Mouse (Mus musculus): Measurements from ENCODE around the gene Saal1. TPM values are rescaled to one million over a fixed set of nuclear protein-coding genes. Genes with fewer than 3 reads are reported as not detected.
"Not testable (repeated sequence)": the region's sequence is repeated elsewhere in the genome, so short reads cannot be mapped to it uniquely, and the experiment has no call there.

The Saal1 gene
- polyA plus RNA-seq, 1 experiment, result 40.2 TPM

DNA sequence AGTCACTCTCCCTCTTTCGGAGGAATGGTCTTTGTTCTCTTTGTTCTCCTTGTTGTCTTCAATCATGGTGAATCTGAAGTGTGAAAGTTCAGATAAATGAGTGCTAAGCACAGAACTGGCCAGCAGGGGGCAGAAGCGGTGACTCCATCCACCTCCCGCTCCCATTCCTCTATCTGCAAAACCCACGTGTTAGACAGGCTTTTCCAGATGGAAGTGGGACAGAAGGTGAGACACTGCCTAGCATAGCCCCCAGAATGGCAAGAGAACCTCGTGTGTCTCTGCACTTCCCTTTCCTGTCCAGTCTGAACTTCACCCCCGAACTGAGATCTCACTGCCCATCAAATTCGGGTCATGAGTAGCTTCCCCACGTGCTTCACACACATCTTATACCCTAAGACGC, 45.2 kb downstream of the Saal1 start:
- Histone ChIP-seq H3K9me3 (replicated peaks; ENCODE audit: control insufficient read depth, insufficient read depth, low read length, poor library complexity, severe bottlenecking) (no peaks in the 10 kb centered on the region), H3K27ac (ENCODE audit: insufficient read depth, low read length) (no peak overlapping the region), H3K27me3 (ENCODE audit: control insufficient read depth, insufficient read depth, low read length, poor library complexity, severe bottlenecking) (no peaks in the 10 kb centered on the region), H3K36me3 (ENCODE audit: control insufficient read depth, insufficient read depth, low read length, poor library complexity, severe bottlenecking) (no peaks in the 10 kb centered on the region), H3K9ac (ENCODE audit: low read depth, poor library complexity, severe bottlenecking) (no peak overlapping the region), H3K4me1 (ENCODE audit: control insufficient read depth, insufficient read depth, low read length) (no peaks in the 10 kb centered on the region), H3K4me3 (ENCODE audit: low read depth, low read length) (no peak overlapping the region)
- TF ChIP-seq CTCF (IDR thresholded peaks at IDR 0.05; ENCODE audit: low read depth, low read length), result peak; percentile 89
- TF ChIP-seq EP300 (IDR thresholded peaks at IDR 0.05; ENCODE audit: insufficient read depth, low read depth, low read length), result no peak

- Histone ChIP-seq H3K9me3 (replicated peaks; ENCODE audit: control insufficient read depth, insufficient read depth, low read length, poor library complexity, severe bottlenecking) (no peaks in the 10 kb centered on the region), H3K4me3 (ENCODE audit: low read depth, low read length) (no peak overlapping the region), H3K4me1 (ENCODE audit: control insufficient read depth, insufficient read depth, low read length) (no peaks in the 10 kb centered on the region), H3K36me3 (ENCODE audit: control insufficient read depth, insufficient read depth, low read length, poor library complexity, severe bottlenecking) (no peaks in the 10 kb centered on the region), H3K9ac (ENCODE audit: low read depth, poor library complexity, severe bottlenecking) (no peak overlapping the region), H3K27me3 (ENCODE audit: control insufficient read depth, insufficient read depth, low read length, poor library complexity, severe bottlenecking) (no peaks in the 10 kb centered on the region), H3K27ac (ENCODE audit: insufficient read depth, low read length) (no peak overlapping the region)
- no peak for TF ChIP-seq EP300 (IDR thresholded peaks at IDR 0.05; ENCODE audit: insufficient read depth, low read depth, low read length)
- no peak for TF ChIP-seq POLR2A (IDR thresholded peaks at IDR 0.05; ENCODE audit: insufficient read depth, low read length)
- TF ChIP-seq CTCF (IDR thresholded peaks at IDR 0.05; ENCODE audit: low read depth, low read length), result no peak
Measured at GRCm38 (mm10) chr7:46661591-46662090, 48.8 kb downstream of the Saal1 start.

- no peak overlapping the region for H3K27ac ChIP-seq (ENCODE audit: insufficient read depth, low read length)
- H3K4me3 ChIP-seq (ENCODE audit: low read depth, low read length), result no peak overlapping the region
- no peaks in the 10 kb centered on the region for H3K27me3 ChIP-seq (ENCODE audit: control insufficient read depth, insufficient read depth, low read length, poor library complexity, severe bottlenecking)
- no peak overlapping the region for H3K9ac ChIP-seq (ENCODE audit: low read depth, poor library complexity, severe bottlenecking)
- TF ChIP-seq EP300 (IDR thresholded peaks at IDR 0.05; ENCODE audit: insufficient read depth, low read depth, low read length) (no peak), CTCF (IDR thresholded peaks at IDR 0.05; ENCODE audit: low read depth, low read length) (no peak), POLR2A (IDR thresholded peaks at IDR 0.05; ENCODE audit: insufficient read depth, low read length) (no peak)
- no peaks in the 10 kb centered on the region for H3K4me1 ChIP-seq (ENCODE audit: control insufficient read depth, insufficient read depth, low read length)
- no peaks in the 10 kb centered on the region for H3K9me3 ChIP-seq (replicated peaks; ENCODE audit: control insufficient read depth, insufficient read depth, low read length, poor library complexity, severe bottlenecking)
- no peaks in the 10 kb centered on the region for H3K36me3 ChIP-seq (ENCODE audit: control insufficient read depth, insufficient read depth, low read length, poor library complexity, severe bottlenecking)
Measured at GRCm38 (mm10) chr7:46652279-46652678, 58.2 kb downstream of the Saal1 start.

DNA sequence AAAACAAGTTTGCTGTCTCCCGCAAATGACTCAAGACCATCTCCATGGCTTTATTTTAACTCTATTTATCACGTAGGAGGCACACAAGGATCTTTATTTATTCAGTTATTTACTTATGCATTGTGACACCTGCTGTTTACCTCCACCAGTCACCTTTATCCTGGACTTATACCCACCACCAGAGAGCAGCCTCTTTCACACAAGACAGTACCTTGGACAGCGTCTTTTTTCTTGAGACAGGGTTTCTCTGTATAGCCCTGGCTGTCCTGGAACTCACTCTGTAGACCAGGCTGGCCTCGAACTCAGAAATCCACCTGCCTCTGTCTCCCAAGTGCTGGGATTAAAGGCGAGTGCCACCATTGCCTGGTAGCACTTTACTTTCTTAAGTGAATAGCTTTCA, 60.2 kb downstream of the Saal1 start:
- not testable (repeated sequence) for H3K4me3 ChIP-seq (ENCODE audit: low read depth, low read length); H3K36me3 ChIP-seq (ENCODE audit: control insufficient read depth, insufficient read depth, low read length, poor library complexity, severe bottlenecking); H3K27ac ChIP-seq (ENCODE audit: insufficient read depth, low read length); H3K9me3 ChIP-seq (replicated peaks; ENCODE audit: control insufficient read depth, insufficient read depth, low read length, poor library complexity, severe bottlenecking); H3K4me1 ChIP-seq (ENCODE audit: control insufficient read depth, insufficient read depth, low read length); H3K27me3 ChIP-seq (ENCODE audit: control insufficient read depth, insufficient read depth, low read length, poor library complexity, severe bottlenecking); H3K9ac ChIP-seq (ENCODE audit: low read depth, poor library complexity, severe bottlenecking)

- Histone ChIP-seq H3K4me3 (ENCODE audit: low read depth, low read length) (no peak overlapping the region), H3K36me3 (ENCODE audit: control insufficient read depth, insufficient read depth, low read length, poor library complexity, severe bottlenecking) (no peaks in the 10 kb centered on the region), H3K27me3 (ENCODE audit: control insufficient read depth, insufficient read depth, low read length, poor library complexity, severe bottlenecking) (no peaks in the 10 kb centered on the region), H3K9me3 (replicated peaks; ENCODE audit: control insufficient read depth, insufficient read depth, low read length, poor library complexity, severe bottlenecking) (no peaks in the 10 kb centered on the region), H3K4me1 (ENCODE audit: control insufficient read depth, insufficient read depth, low read length) (no peaks in the 10 kb centered on the region), H3K9ac (ENCODE audit: low read depth, poor library complexity, severe bottlenecking) (no peak overlapping the region), H3K27ac (ENCODE audit: insufficient read depth, low read length) (no peak overlapping the region)
- no peak for TF ChIP-seq CTCF (IDR thresholded peaks at IDR 0.05; ENCODE audit: low read depth, low read length)
- TF ChIP-seq POLR2A (IDR thresholded peaks at IDR 0.05; ENCODE audit: insufficient read depth, low read length), result no peak
- no peak for TF ChIP-seq EP300 (IDR thresholded peaks at IDR 0.05; ENCODE audit: insufficient read depth, low read depth, low read length)
Measured at GRCm38 (mm10) chr7:46648431-46649140, 61.9 kb downstream of the Saal1 start.

DNA sequence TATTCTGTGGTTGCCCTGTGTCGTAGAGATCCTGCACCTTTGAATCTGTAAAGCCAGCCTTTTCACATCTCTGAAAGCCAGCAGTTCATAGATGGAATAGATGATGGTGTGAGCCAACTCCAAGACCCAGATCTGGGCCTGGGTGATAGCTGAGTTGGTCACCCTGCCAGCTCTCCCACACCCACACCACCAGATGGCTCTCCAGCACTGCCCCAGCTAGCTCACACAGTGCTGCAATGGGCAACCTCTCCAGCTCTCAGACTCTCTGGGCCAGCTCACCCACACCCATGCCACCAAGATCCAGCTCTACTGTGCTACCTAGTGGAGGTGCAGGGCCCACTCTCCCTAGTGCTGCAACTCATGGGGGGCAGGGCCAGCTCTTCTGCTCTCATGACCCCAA, 67.3 kb downstream of the Saal1 start:
- H3K27ac ChIP-seq (ENCODE audit: insufficient read depth, low read length), result no peak overlapping the region
- H3K4me3 ChIP-seq (ENCODE audit: low read depth, low read length), result no peak overlapping the region
- H3K36me3 ChIP-seq (ENCODE audit: control insufficient read depth, insufficient read depth, low read length, poor library complexity, severe bottlenecking), result no peaks in the 10 kb centered on the region
- H3K4me1 ChIP-seq (ENCODE audit: control insufficient read depth, insufficient read depth, low read length), result no peaks in the 10 kb centered on the region
- H3K9me3 ChIP-seq (replicated peaks; ENCODE audit: control insufficient read depth, insufficient read depth, low read length, poor library complexity, severe bottlenecking), result no peaks in the 10 kb centered on the region
- TF ChIP-seq CTCF (IDR thresholded peaks at IDR 0.05; ENCODE audit: low read depth, low read length) (peak; percentile 52), EP300 (IDR thresholded peaks at IDR 0.05; ENCODE audit: insufficient read depth, low read depth, low read length) (no peak)
- H3K27me3 ChIP-seq (ENCODE audit: control insufficient read depth, insufficient read depth, low read length, poor library complexity, severe bottlenecking), result no peaks in the 10 kb centered on the region
- H3K9ac ChIP-seq (ENCODE audit: low read depth, poor library complexity, severe bottlenecking), result no peak overlapping the region

All from ES-Bruce4 (cell line).